Mouse (Mus musculus) CH12.LX (cell line): ENCODE data around the gene Naxe. TPM values are rescaled to one million over a fixed set of nuclear protein-coding genes. Genes with fewer than 3 reads are reported as not detected.

Experiments
- DNase-seq: peaks from one replicate; pipeline ENCODE4 v3.0.0-alpha.2; 2013; ENCODE audit errors: extremely low read depth
- H3K27ac ChIP-seq: 2 replicates; pipeline ENCODE4 v1.5.1; 2012; ENCODE audit warnings: low read depth, mild to moderate bottlenecking, control low read depth, moderate library complexity; ENCODE audit not compliant: insufficient read depth
- H3K27me3 ChIP-seq: replicated peaks from 2 replicates; pipeline ENCODE3; 2012; ENCODE audit warnings: inconsistent platforms
- H3K36me3 ChIP-seq, 2 experiments: replicated peaks in 1 of 2; 2 replicates each; pipeline versions ENCODE3 to v1.6.1; 2012; ENCODE audit warnings: inconsistent platforms in 1 of 2, low read length in 1 of 2, mild to moderate bottlenecking in 1 of 2, mixed read lengths in 1 of 2, moderate library complexity in 1 of 2; ENCODE audit not compliant: control insufficient read depth in 1 of 2, insufficient read depth in 1 of 2
- H3K4me1 ChIP-seq, 2 experiments: 2 replicates each; pipeline ENCODE4 v1.6.1; 2012; ENCODE audit warnings: inconsistent platforms in 1 of 2, moderate library complexity in 1 of 2; ENCODE audit not compliant: insufficient read depth in 2 of 2, control insufficient read depth in 1 of 2
- H3K4me2 ChIP-seq: 2 replicates; pipeline ENCODE4 v1.6.1; 2012; ENCODE audit warnings: low read depth, mild to moderate bottlenecking, control low read depth; ENCODE audit not compliant: poor library complexity, insufficient read depth, severe bottlenecking
- H3K4me3 ChIP-seq, 3 experiments: fragments of 150-350 bp in 1 of 3; sonication (generic) in 1 of 3; replicated peaks in 1 of 3; 2 replicates each; pipeline versions ENCODE3 to v1.5.1; 2011 to 2012; ENCODE audit warnings: low read depth in 2 of 3, low read length in 2 of 3, mild to moderate bottlenecking in 2 of 3, moderate library complexity in 2 of 3, control low read depth in 1 of 3, improper control_type of control experiment in 1 of 3, inconsistent platforms in 1 of 3, mixed read lengths in 1 of 3; ENCODE audit not compliant: poor library complexity in 1 of 3
- H3K79me2 ChIP-seq: replicated peaks from 2 replicates; pipeline ENCODE4 v1.6.1; 2012; ENCODE audit warnings: mild to moderate bottlenecking, moderate library complexity; ENCODE audit not compliant: control insufficient read depth, poor library complexity, insufficient read depth, severe bottlenecking; ENCODE audit errors: extremely low read depth
- H3K9ac ChIP-seq: 2 replicates; pipeline ENCODE4 v1.6.1; 2012; ENCODE audit warnings: low read depth, mild to moderate bottlenecking, control low read depth, moderate library complexity; ENCODE audit not compliant: insufficient read depth
- H3K9me3 ChIP-seq: replicated peaks from 2 replicates; pipeline ENCODE3; 2012; ENCODE audit warnings: low read length, inconsistent platforms, mixed read lengths
- CHD1 ChIP-seq: IDR thresholded peaks from 2 replicates; pipeline ENCODE4 v1.6.1; 2012; ENCODE audit warnings: low read depth, low read length, improper control_type of control experiment, inconsistent platforms
- CTCF ChIP-seq, 2 experiments: IDR thresholded peaks in 1 of 2; conservative IDR thresholded peaks in 1 of 2; 2 replicates each; pipeline ENCODE4 v1.5.1; 2011 to 2012; ENCODE audit warnings: low read depth in 2 of 2, low read length in 2 of 2, improper control_type of control experiment in 1 of 2, inconsistent platforms in 1 of 2, mild to moderate bottlenecking in 1 of 2, moderate library complexity in 1 of 2
- E2F4 ChIP-seq: IDR thresholded peaks from 2 replicates; pipeline ENCODE4 v1.6.1; 2011; ENCODE audit warnings: low read depth, low read length, improper control_type of control experiment; ENCODE audit not compliant: insufficient replicate concordance
- ELF1 ChIP-seq: IDR thresholded peaks from 2 replicates; pipeline ENCODE4 v1.6.1; 2014; ENCODE audit warnings: low read depth, mild to moderate bottlenecking, inconsistent platforms, low read length, improper control_type of control experiment
- EP300 ChIP-seq: IDR thresholded peaks from 2 replicates; pipeline ENCODE4 v1.6.1; 2011; ENCODE audit warnings: low read length, improper control_type of control experiment
- GABPA ChIP-seq: IDR thresholded peaks from 2 replicates; pipeline ENCODE4 v1.6.1; 2012; ENCODE audit warnings: low read depth, low read length, improper control_type of control experiment, inconsistent platforms; ENCODE audit not compliant: insufficient replicate concordance
- HCFC1 ChIP-seq: IDR thresholded peaks from 2 replicates; pipeline ENCODE4 v1.6.1; 2012; ENCODE audit warnings: low read depth, mild to moderate bottlenecking, inconsistent platforms, low read length, improper control_type of control experiment
- JUND ChIP-seq: conservative IDR thresholded peaks from 2 replicates; pipeline ENCODE4 v1.6.1; 2011; ENCODE audit warnings: low read depth, low read length, improper control_type of control experiment
- KAT2A ChIP-seq: IDR thresholded peaks from 2 replicates; pipeline ENCODE4 v1.6.1; 2012; ENCODE audit warnings: low read length, improper control_type of control experiment, inconsistent platforms; ENCODE audit not compliant: insufficient replicate concordance
- MYC ChIP-seq: IDR thresholded peaks from 2 replicates; pipeline ENCODE4 v1.6.1; 2011; ENCODE audit warnings: low read depth, mild to moderate bottlenecking, improper control_type of control experiment, low read length
- RAD21 ChIP-seq: IDR thresholded peaks from 2 replicates; pipeline ENCODE4 v1.6.1; 2011; ENCODE audit warnings: low read depth, mild to moderate bottlenecking, low read length, improper control_type of control experiment, moderate library complexity
- SMC3 ChIP-seq: IDR thresholded peaks from 2 replicates; pipeline ENCODE4 v1.6.1; 2011; ENCODE audit warnings: low read depth, low read length, improper control_type of control experiment
- TBP ChIP-seq: conservative IDR thresholded peaks from 2 replicates; pipeline ENCODE4 v1.6.1; 2011; ENCODE audit warnings: low read depth, low read length, improper control_type of control experiment
- USF1 ChIP-seq: IDR thresholded peaks from 2 replicates; pipeline ENCODE4 v1.6.1; 2014; ENCODE audit warnings: low read depth, mild to moderate bottlenecking, inconsistent platforms, low read length, improper control_type of control experiment
- ZC3H11A ChIP-seq: IDR thresholded peaks from 2 replicates; pipeline ENCODE4 v1.6.1; 2012; ENCODE audit warnings: low read depth, mild to moderate bottlenecking, inconsistent platforms, low read length, improper control_type of control experiment
- ZKSCAN1 ChIP-seq: IDR thresholded peaks from 2 replicates; pipeline ENCODE4 v1.6.1; 2012; ENCODE audit warnings: low read depth, inconsistent platforms, low read length, improper control_type of control experiment, borderline replicate concordance
- dilution Hi-C: fragments of 300-500 bp; cut with MboI; formaldehyde crosslinking; loops from 2 replicates; pipeline ENCODE4 v1.14.3; 2020; ENCODE audit warnings: low sequenced_read_pairs; ENCODE audit not compliant: extremely low pct_unique_long_range_greater_than_20kb, extremely low pct_ligation_motif_present
- in situ Hi-C: fragments of 300-500 bp; cut with MboI; formaldehyde crosslinking; loops from 3 replicates; pipeline ENCODE4 v1.14.3; 2019; ENCODE audit warnings: low sequenced_read_pairs, low pct_ligation_motif_present, low pct_unique_long_range_greater_than_20kb, mixed read lengths
- polyA plus RNA-seq: library from polyadenylated mRNA; unstranded; fragments of >175 nt; gene quantifications from 2 replicates; pipeline ENCODE4 v1.2.1, GENCODE M21; 2012; ENCODE audit warnings: low read depth; ENCODE audit not compliant: insufficient read length
- total RNA-seq, 2 experiments: library from RNA; depleted of rRNA; stranded (reverse); fragments of 300-350 nt in 1 of 2; fragments of >200 nt in 1 of 2; gene quantifications; 2 replicates each; pipeline ENCODE4 v1.2.3; 2012 to 2014

The Naxe gene
- total and polyA plus RNA-seq, 3 experiments, result 65.6 to 124 (median 91.3) TPM

DNA sequence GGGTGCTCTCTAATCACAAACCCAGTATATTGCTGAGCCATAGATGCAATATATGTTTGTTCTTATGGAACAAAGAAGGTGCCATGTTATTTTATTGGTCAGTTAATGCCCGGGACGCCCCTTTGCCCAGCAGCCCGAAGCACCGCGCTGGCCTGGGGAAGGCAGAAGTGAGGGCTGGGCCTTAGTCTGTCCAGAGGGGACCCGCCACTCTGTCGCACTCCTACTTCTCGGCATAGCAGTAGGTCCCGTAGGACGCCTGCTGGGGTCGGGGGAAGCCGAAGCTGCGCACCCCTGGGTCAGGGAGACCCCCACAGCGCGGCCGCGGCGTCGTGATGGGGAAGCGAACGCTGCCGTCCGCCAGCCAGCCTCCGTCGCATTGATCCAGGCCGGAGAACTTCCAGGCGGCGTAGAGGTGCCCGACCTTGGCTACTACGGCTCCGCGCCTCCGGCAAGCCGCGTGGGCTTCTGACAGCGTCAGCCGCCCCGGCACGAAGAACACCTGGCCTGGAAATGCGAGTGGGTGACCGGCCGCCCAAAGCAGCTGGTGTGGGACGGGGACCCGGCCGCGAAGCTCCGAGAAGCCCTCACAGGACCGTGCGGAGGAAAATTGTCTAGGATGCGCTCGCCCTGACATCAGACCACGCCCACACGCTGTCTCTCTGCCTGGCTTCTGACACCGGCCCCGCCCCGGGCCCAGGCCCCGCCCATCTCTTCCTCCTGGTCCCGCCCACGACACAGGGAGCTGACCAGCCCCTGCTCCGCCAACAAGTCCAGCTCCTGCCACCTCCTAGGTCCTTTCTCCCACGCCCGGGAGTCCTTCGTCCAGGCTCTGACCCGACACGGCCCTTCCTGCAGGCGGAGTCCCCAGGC lies 35.7 kb downstream of the Naxe start:
- no peak for TF ChIP-seq ZC3H11A
- TF ChIP-seq CHD1, result no peak
- no peak for TF ChIP-seq EP300
- TF ChIP-seq E2F4, result no peak
- no peak for TF ChIP-seq MYC
- no peak for TF ChIP-seq ZKSCAN1
- no peak for TF ChIP-seq ELF1
- H3K9me3 ChIP-seq, result peaks cover 20% of the 10 kb centered on the region
- H3K79me2 ChIP-seq, result no peaks in the 10 kb centered on the region
- no peak overlapping the region for H3K9ac ChIP-seq
- H3K27ac ChIP-seq, result no peak overlapping the region
- peak overlapping the region; percentile 82 for H3K4me2 ChIP-seq
- dilution Hi-C loops, result no loop called here
- peak overlapping the region in 1 of 3 experiments; percentile 55 for H3K4me3 ChIP-seq
- peaks cover 12 to 18% of the 10 kb centered on the region in 2 experiments; a peak in 3 of 4 replicates for H3K4me1 ChIP-seq
- in situ Hi-C loops, result loop anchor here (5.0 kb wide), 1 partner anchor 60 kb away; the partner anchor contains the start of gene Iqgap3
- peaks cover 84% of the 10 kb centered on the region for H3K27me3 ChIP-seq
- peak; percentile 43 for DNase-seq
- no peaks in the 10 kb centered on the region for H3K36me3 ChIP-seq

DNA sequence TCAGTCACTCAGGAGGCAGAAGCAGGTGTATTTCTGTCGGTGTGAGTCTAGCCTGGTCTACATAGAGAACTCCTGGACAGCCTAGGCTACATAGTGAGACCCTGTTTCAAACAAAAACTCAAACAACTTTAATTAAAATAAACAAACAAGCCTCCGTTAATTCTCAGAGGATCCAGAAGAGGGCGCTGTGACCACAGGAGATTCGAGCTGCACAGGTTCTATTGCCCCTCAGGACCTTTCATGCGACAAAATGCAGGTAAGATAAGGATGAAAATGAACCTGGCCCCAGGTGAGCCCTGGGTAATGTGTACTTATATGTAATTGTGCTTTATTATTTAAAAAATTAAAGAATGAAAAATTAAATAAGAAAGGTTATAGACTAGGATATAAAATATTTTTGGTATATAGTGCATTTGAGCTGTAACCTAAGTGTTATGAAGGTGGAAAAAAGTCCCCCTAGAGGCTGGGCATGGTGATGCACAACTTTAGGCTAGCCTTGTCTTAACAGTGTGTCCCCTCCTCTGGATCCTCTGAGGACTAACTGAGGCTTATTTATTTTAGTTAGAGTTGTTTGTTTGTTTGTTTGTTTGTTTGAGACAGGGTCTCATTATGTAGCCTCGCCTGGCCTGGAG lies 47.5 kb downstream of the Naxe start:
- no peak overlapping the region for H3K4me3 ChIP-seq
- H3K4me2 ChIP-seq, result no peak overlapping the region; the same call in 1 of the 2 replicates
- H3K9me3 ChIP-seq, result peaks cover 16% of the 10 kb centered on the region
- no peak overlapping the region for H3K9ac ChIP-seq
- H3K27ac ChIP-seq, result no peak overlapping the region
- H3K27me3 ChIP-seq, result peaks cover 54% of the 10 kb centered on the region
- H3K79me2 ChIP-seq, result no peaks in the 10 kb centered on the region
- no peaks in the 10 kb centered on the region for H3K4me1 ChIP-seq
- no peaks in the 10 kb centered on the region for H3K36me3 ChIP-seq
- dilution Hi-C loops (no loop called here), in situ Hi-C loops (no loop called here)
- DNase-seq, result peak; percentile 64
- no peak for TF ChIP-seq GABPA
- TF ChIP-seq MYC, result no peak
- peak; percentile 52 for TF ChIP-seq SMC3
- TF ChIP-seq USF1, result no peak
- no peak for TF ChIP-seq E2F4
- TF ChIP-seq CTCF (conservative IDR thresholded peaks at IDR 0.05 in 1 of 2, IDR thresholded peaks at IDR 0.05 in 1 of 2; ENCODE audit: low read depth in 2 of 2, low read length in 2 of 2), result peak; percentile 66 to 67
- TF ChIP-seq KAT2A, result no peak
- TF ChIP-seq TBP, result no peak
- TF ChIP-seq RAD21, result peak; percentile 55
- TF ChIP-seq HCFC1, result no peak
- TF ChIP-seq JUND, result no peak

Other genes starting within 250 kb of the Naxe start
- gene Pear1, start 234.2 kb downstream of the Naxe start, total RNA-seq (2012; rRNA removed), result 0.50 and 1.2 TPM in 2 replicates
- gene Pear1, start 234.2 kb downstream of the Naxe start, total RNA-seq (2014; rRNA removed), result 0.20 and 0.22 TPM in 2 replicates
- 0.35 and 0.46 TPM in 2 replicates for gene Pear1, start 234.2 kb downstream of the Naxe start, polyA plus RNA-seq
- 39.2 and 46.6 TPM in 2 replicates for gene Sh2d2a, start 211.7 kb downstream of the Naxe start, total RNA-seq (2012; rRNA removed)
- 19.9 and 23.2 TPM in 2 replicates for gene Sh2d2a, start 211.7 kb downstream of the Naxe start, total RNA-seq (2014; rRNA removed)
- gene Sh2d2a, start 211.7 kb downstream of the Naxe start, polyA plus RNA-seq, result 66.8 and 74.5 TPM in 2 replicates
- 48.6 and 51.7 TPM in 2 replicates for gene Prcc, start 172.9 kb downstream of the Naxe start, total RNA-seq (2012; rRNA removed)
- 24.8 and 26.4 TPM in 2 replicates for gene Prcc, start 172.9 kb downstream of the Naxe start, total RNA-seq (2014; rRNA removed)
- gene Prcc, start 172.9 kb downstream of the Naxe start, polyA plus RNA-seq, result 55.7 and 58.5 TPM in 2 replicates
- gene Hdgf, start 152.2 kb downstream of the Naxe start, total RNA-seq (2012; rRNA removed), result 199 and 223 TPM in 2 replicates
- 215 and 219 TPM in 2 replicates for gene Hdgf, start 152.2 kb downstream of the Naxe start, total RNA-seq (2014; rRNA removed)
- gene Hdgf, start 152.2 kb downstream of the Naxe start, polyA plus RNA-seq, result 468 and 755 TPM in 2 replicates
- 160 and 176 TPM in 2 replicates for gene Mrpl24, start 139.0 kb downstream of the Naxe start, total RNA-seq (2012; rRNA removed)
- 166 and 168 TPM in 2 replicates for gene Mrpl24, start 139.0 kb downstream of the Naxe start, total RNA-seq (2014; rRNA removed)
- gene Mrpl24, start 139.0 kb downstream of the Naxe start, polyA plus RNA-seq, result 123 and 156 TPM in 2 replicates
- 40.8 and 52.9 TPM in 2 replicates for gene Isg20l2, start 128.2 kb downstream of the Naxe start, total RNA-seq (2012; rRNA removed)
- gene Isg20l2, start 128.2 kb downstream of the Naxe start, total RNA-seq (2014; rRNA removed), result 68.8 and 76.2 TPM in 2 replicates
- gene Isg20l2, start 128.2 kb downstream of the Naxe start, polyA plus RNA-seq, result 44.5 and 45.0 TPM in 2 replicates
- 11.4 and 12.3 TPM in 2 replicates for gene Rrnad1, start 127.8 kb downstream of the Naxe start, total RNA-seq (2012; rRNA removed)
- 7.3 and 8.0 TPM in 2 replicates for gene Rrnad1, start 127.8 kb downstream of the Naxe start, total RNA-seq (2014; rRNA removed)
- gene Rrnad1, start 127.8 kb downstream of the Naxe start, polyA plus RNA-seq, result 11.7 and 12.5 TPM in 2 replicates
- gene Crabp2, start 109.8 kb downstream of the Naxe start, total RNA-seq (2012; rRNA removed), result 0.38 TPM in 2 replicates
- 0.27 TPM in 1 of 2 replicates, not detected in the other for gene Crabp2, start 109.8 kb downstream of the Naxe start, total RNA-seq (2014; rRNA removed)
- gene Crabp2, start 109.8 kb downstream of the Naxe start, polyA plus RNA-seq, result 0.97 and 1.0 TPM in 2 replicates
- gene Nes, start 87.4 kb downstream of the Naxe start, total RNA-seq (2012; rRNA removed), result 0.04 TPM in 2 replicates
- 0.04 TPM in 1 of 2 replicates, not detected in the other for gene Nes, start 87.4 kb downstream of the Naxe start, total RNA-seq (2014; rRNA removed)
- gene Nes, start 87.4 kb downstream of the Naxe start, polyA plus RNA-seq, result 0.04 TPM in 2 replicates
- 0.04 TPM in 1 of 2 replicates, not detected in the other for gene Bcan, start 58.3 kb downstream of the Naxe start, total RNA-seq (2012; rRNA removed)
- not detected in 2 replicates for gene Bcan, start 58.3 kb downstream of the Naxe start, total RNA-seq (2014; rRNA removed)
- gene Bcan, start 58.3 kb downstream of the Naxe start, polyA plus RNA-seq, result not detected in 2 replicates
- not detected in 2 replicates for gene Hapln2, start 30.9 kb downstream of the Naxe start, total RNA-seq (2012; rRNA removed)
- not detected in 2 replicates for gene Hapln2, start 30.9 kb downstream of the Naxe start, total RNA-seq (2014; rRNA removed)
- not detected in 2 replicates for gene Hapln2, start 30.9 kb downstream of the Naxe start, polyA plus RNA-seq
- 49.1 and 64.2 TPM in 2 replicates for gene Gpatch4, start 15.4 kb downstream of the Naxe start, total RNA-seq (2012; rRNA removed)
- 20.3 and 21.6 TPM in 2 replicates for gene Gpatch4, start 15.4 kb downstream of the Naxe start, total RNA-seq (2014; rRNA removed)
- 128 and 182 TPM in 2 replicates for gene Gpatch4, start 15.4 kb downstream of the Naxe start, polyA plus RNA-seq
- not detected in 2 replicates for gene Ttc24, start 19.8 kb upstream of the Naxe start, total RNA-seq (2012; rRNA removed)
- not detected in 2 replicates for gene Ttc24, start 19.8 kb upstream of the Naxe start, total RNA-seq (2014; rRNA removed)
- gene Ttc24, start 19.8 kb upstream of the Naxe start, polyA plus RNA-seq, result not detected in 2 replicates
- gene Iqgap3, start 23.5 kb upstream of the Naxe start, total RNA-seq (2012; rRNA removed), result 15.9 and 21.9 TPM in 2 replicates
- 12.1 and 13.0 TPM in 2 replicates for gene Iqgap3, start 23.5 kb upstream of the Naxe start, total RNA-seq (2014; rRNA removed)
- gene Iqgap3, start 23.5 kb upstream of the Naxe start, polyA plus RNA-seq, result 16.1 and 18.3 TPM in 2 replicates
- 10.9 and 11.0 TPM in 2 replicates for gene Mef2d, start 83.9 kb upstream of the Naxe start, total RNA-seq (2012; rRNA removed)
- 4.3 and 4.8 TPM in 2 replicates for gene Mef2d, start 83.9 kb upstream of the Naxe start, total RNA-seq (2014; rRNA removed)
- 51.2 and 75.8 TPM in 2 replicates for gene Mef2d, start 83.9 kb upstream of the Naxe start, polyA plus RNA-seq
- gene Rhbg, start 196.2 kb upstream of the Naxe start, total RNA-seq (2012; rRNA removed), result 0.08 TPM in 1 of 2 replicates, not detected in the other
- not detected in 2 replicates for gene Rhbg, start 196.2 kb upstream of the Naxe start, total RNA-seq (2014; rRNA removed)
- not detected in 2 replicates for gene Rhbg, start 196.2 kb upstream of the Naxe start, polyA plus RNA-seq
- 0.08 TPM in 1 of 2 replicates, not detected in the other for gene Gm38392, start 228.7 kb upstream of the Naxe start, total RNA-seq (2012; rRNA removed)
- gene Gm38392, start 228.7 kb upstream of the Naxe start, total RNA-seq (2014; rRNA removed), result not detected in 2 replicates
- not detected in 2 replicates for gene Gm38392, start 228.7 kb upstream of the Naxe start, polyA plus RNA-seq
- gene Tsacc, start 238.5 kb upstream of the Naxe start, total RNA-seq (2012; rRNA removed), result 9.3 and 9.5 TPM in 2 replicates
- gene Tsacc, start 238.5 kb upstream of the Naxe start, total RNA-seq (2014; rRNA removed), result 4.4 and 6.7 TPM in 2 replicates
- gene Tsacc, start 238.5 kb upstream of the Naxe start, polyA plus RNA-seq, result 9.1 and 11.3 TPM in 2 replicates
- 755 and 1,009 TPM in 2 replicates for gene Cct3, start 238.6 kb upstream of the Naxe start, total RNA-seq (2012; rRNA removed)
- 742 and 817 TPM in 2 replicates for gene Cct3, start 238.6 kb upstream of the Naxe start, total RNA-seq (2014; rRNA removed)
- gene Cct3, start 238.6 kb upstream of the Naxe start, polyA plus RNA-seq, result 546 and 579 TPM in 2 replicates